Mouse (Mus musculus) limb, embryonic 11.5 days (tissue): ENCODE measurements around the gene Mrgbp. TPM values are rescaled to one million over a fixed set of nuclear protein-coding genes. Genes with fewer than 3 reads are reported as not detected.

Source experiments
- ATAC-seq: fragments of 200-750 bp; cut with Nextera tagmentation; 2 replicates; pipeline ENCODE4 v1.8.0; 2017; ENCODE audit warnings: low read depth; ENCODE audit not compliant: insufficient number of reproducible peaks, low FRiP score, low TSS enrichment
- DNase-seq: peaks from one replicate; pipeline ENCODE4 v3.0.0-alpha.2; 2015; ENCODE audit warnings: low spot score
- H3K27ac ChIP-seq: fragments of 300-500 bp; sonication (generic); replicated peaks from 2 replicates; pipeline ENCODE4 v1.5.1; 2014; ENCODE audit warnings: low read depth, mild to moderate bottlenecking, low read length
- H3K27me3 ChIP-seq: fragments of 300-500 bp; sonication (generic); 2 replicates; pipeline ENCODE4 v1.6.1; 2014; ENCODE audit warnings: mild to moderate bottlenecking, low read length, mixed read lengths; ENCODE audit not compliant: control insufficient read depth, insufficient read depth
- H3K36me3 ChIP-seq: fragments of 300-500 bp; sonication (generic); 2 replicates; pipeline ENCODE4 v1.6.1; 2014; ENCODE audit warnings: mild to moderate bottlenecking, low read length, moderate library complexity, mixed read lengths; ENCODE audit not compliant: control insufficient read depth, insufficient read depth
- H3K4me1 ChIP-seq: fragments of 300-500 bp; sonication (generic); 2 replicates; pipeline ENCODE4 v1.6.1; 2014; ENCODE audit warnings: low read length, mixed read lengths; ENCODE audit not compliant: control insufficient read depth, insufficient read depth
- H3K4me2 ChIP-seq: fragments of 300-500 bp; sonication (generic); 2 replicates; pipeline ENCODE4 v1.6.1; 2014; ENCODE audit warnings: low read depth, mild to moderate bottlenecking, moderate library complexity; ENCODE audit not compliant: severe bottlenecking
- H3K4me3 ChIP-seq: fragments of 300-500 bp; sonication (generic); 2 replicates; pipeline ENCODE4 v1.5.1; 2014; ENCODE audit warnings: low read depth, low read length
- H3K9ac ChIP-seq: fragments of 300-500 bp; sonication (generic); 2 replicates; pipeline ENCODE4 v1.6.1; 2014; ENCODE audit warnings: mild to moderate bottlenecking, low read length
- H3K9me3 ChIP-seq: fragments of 300-500 bp; sonication (generic); 2 replicates; pipeline ENCODE4 v1.6.1; 2016; ENCODE audit warnings: low read length; ENCODE audit not compliant: control insufficient read depth
- WGBS: fragments of 180-500 bp; shearing (Covaris S2); extraction: QIAGEN DNeasy Blood & Tissue Kit; methylation state at CpG from one replicate; pipeline ENCODE4 v1.1.7; 2014; 5-methylcytosine and 5-hydroxymethylcytosine counted together
- polyA plus RNA-seq: library from polyadenylated mRNA; unstranded; fragments of >200 nt; fragmentation: Nextera tagmentation; extraction: Ambion mirVana; gene quantifications from 2 replicates; pipeline ENCODE4 v1.2.1, GENCODE M21; 2014

Gene Mrgbp
- polyA plus RNA-seq, 1 experiment from 2014 or later = 36.7 TPM

GRCm38 (mm10) chr2:180576482-180576881, 4.6 kb upstream of the Mrgbp start:
- Histone ChIP-seq H3K27ac (no peak overlapping the region), H3K9ac (no peak overlapping the region), H3K9me3 (no peaks in the 10 kb centered on the region), H3K4me3 (no peak overlapping the region), H3K4me1 (peaks cover 2% of the 10 kb centered on the region; the same call in 1 of the 2 replicates), H3K4me2 (no peak overlapping the region), H3K36me3 (no peaks in the 10 kb centered on the region), H3K27me3 (no peaks in the 10 kb centered on the region)
- DNase-seq = no peak
- WGBS = 72% methylated on average over 4 of the region's 4 CpGs
- ATAC-seq = no peak

GRCm38 (mm10) chr2:180578686-180579085, 2.4 kb upstream of the Mrgbp start:
- no peak overlapping the region for H3K4me3 ChIP-seq
- H3K27ac ChIP-seq = no peak overlapping the region
- no peak overlapping the region for H3K4me2 ChIP-seq
- no peaks in the 10 kb centered on the region for H3K36me3 ChIP-seq
- peaks cover 9% of the 10 kb centered on the region for H3K4me1 ChIP-seq
- peak; percentile 86 for DNase-seq
- WGBS = 5% methylated on average over 3 of the region's 3 CpGs
- H3K9ac ChIP-seq = no peak overlapping the region
- no peak for ATAC-seq
- no peaks in the 10 kb centered on the region for H3K9me3 ChIP-seq
- no peaks in the 10 kb centered on the region for H3K27me3 ChIP-seq

- H3K27ac ChIP-seq = 0 out of 2 replicates have a peak overlapping the region, but pooled peaks have one; percentile 9
- ATAC-seq (peak; percentile 83), DNase-seq (peak; percentile 100)
- no peaks in the 10 kb centered on the region for H3K9me3 ChIP-seq
- H3K9ac ChIP-seq = peak overlapping the region; percentile 84
- peaks cover 3% of the 10 kb centered on the region; the same call in 1 of the 2 replicates for H3K36me3 ChIP-seq
- H3K4me1 ChIP-seq = peaks cover 6% of the 10 kb centered on the region; the same call in 1 of the 2 replicates
- WGBS = under 1% methylated on average over 56 of the region's 57 CpGs
- H3K4me2 ChIP-seq = peak overlapping the region; percentile 75
- H3K4me3 ChIP-seq = peak overlapping the region; percentile 80
- no peaks in the 10 kb centered on the region for H3K27me3 ChIP-seq
Observed at GRCm38 (mm10) chr2:180582481-180583153, 1.5 kb downstream of the Mrgbp start.

GRCm38 (mm10) chr2:180583154-180583507, 2.0 kb downstream of the Mrgbp start:
- H3K9me3 ChIP-seq = no peaks in the 10 kb centered on the region
- peaks cover 6% of the 10 kb centered on the region; the same call in 1 of the 2 replicates for H3K4me1 ChIP-seq
- WGBS = 31% methylated on average over 7 of the region's 7 CpGs
- peak overlapping the region; percentile 80 for H3K4me3 ChIP-seq
- H3K9ac ChIP-seq = peak overlapping the region; percentile 84
- no peak overlapping the region for H3K27ac ChIP-seq
- no peak for DNase-seq
- H3K27me3 ChIP-seq = no peaks in the 10 kb centered on the region
- peak overlapping the region; percentile 75 for H3K4me2 ChIP-seq
- peaks cover 3% of the 10 kb centered on the region; the same call in 1 of the 2 replicates for H3K36me3 ChIP-seq
- no peak; the same call in 1 of the 2 replicates for ATAC-seq

GRCm38 (mm10) chr2:180588736-180589122, 7.6 kb downstream of the Mrgbp start:
- Histone ChIP-seq H3K27ac (peak overlapping the region; percentile 86; the same call in 1 of the 2 replicates), H3K9ac (peak overlapping the region; percentile 90), H3K27me3 (no peaks in the 10 kb centered on the region), H3K9me3 (no peaks in the 10 kb centered on the region), H3K4me2 (peak overlapping the region; percentile 81), H3K4me3 (peak overlapping the region; percentile 93), H3K36me3 (peaks cover 13% of the 10 kb centered on the region; the same call in 1 of the 2 replicates), H3K4me1 (peaks cover 7% of the 10 kb centered on the region)
- ATAC-seq (peak; percentile 11; the same call in 1 of the 2 replicates), DNase-seq (no peak)
- 46% methylated on average over 6 of the region's 6 CpGs for WGBS

GRCm38 (mm10) chr2:180589123-180589831, 8.2 kb downstream of the Mrgbp start, which contains the start of gene Ogfr:
Gene Ogfr (plus strand): TSS chr2:180589245.
- Histone ChIP-seq H3K27ac (peak within 1 kb of the TSS; percentile 86), H3K36me3 (peaks cover 14% of the 10 kb centered on the region; the same call in 1 of the 2 replicates), H3K9me3 (no peaks in the 10 kb centered on the region), H3K4me1 (peaks cover 7% of the 10 kb centered on the region; the same call in 1 of the 2 replicates), H3K4me3 (peak within 1 kb of the TSS; percentile 93), H3K9ac (peak within 1 kb of the TSS; percentile 90), H3K4me2 (peak within 1 kb of the TSS; percentile 81), H3K27me3 (no peaks in the 10 kb centered on the region)
- ATAC-seq (peak; percentile 91), DNase-seq (peak; percentile 90)
- 0% methylated on average over 66 of the region's 67 CpGs for WGBS

GRCm38 (mm10) chr2:180597490-180597889, 16.4 kb downstream of the Mrgbp start, which contains the start of gene Col9a3:
Gene Col9a3 (plus strand): TSS chr2:180597790.
- Histone ChIP-seq H3K27ac (peak within 1 kb of the TSS; percentile 30; the same call in 1 of the 2 replicates), H3K4me1 (peaks cover 15% of the 10 kb centered on the region), H3K9ac (peak within 1 kb of the TSS; percentile 59), H3K36me3 (peaks cover 5% of the 10 kb centered on the region), H3K4me2 (peak within 1 kb of the TSS; percentile 58), H3K4me3 (peak within 1 kb of the TSS; percentile 39), H3K27me3 (peaks cover 10% of the 10 kb centered on the region; the same call in 1 of the 2 replicates), H3K9me3 (no peaks in the 10 kb centered on the region)
- WGBS = 45% methylated on average over 4 of the region's 4 CpGs
- DNase-seq (no peak), ATAC-seq (no peak)

GRCm38 (mm10) chr2:180598157-180598705, 17.1 kb downstream of the Mrgbp start:
- peak overlapping the region; percentile 59 for H3K9ac ChIP-seq
- WGBS = 1% methylated on average over 39 of the region's 41 CpGs
- peak overlapping the region; percentile 30; the same call in 1 of the 2 replicates for H3K27ac ChIP-seq

More at GRCm38 (mm10) chr2:180598157-180598705, 17.1 kb downstream of the Mrgbp start:
- Histone ChIP-seq H3K4me1 (peaks cover 15% of the 10 kb centered on the region), H3K36me3 (peaks cover 5% of the 10 kb centered on the region), H3K4me2 (peak overlapping the region; percentile 58), H3K27me3 (peaks cover 10% of the 10 kb centered on the region; the same call in 1 of the 2 replicates), H3K4me3 (peak overlapping the region; percentile 39), H3K9me3 (no peaks in the 10 kb centered on the region)
- ATAC-seq (peak; percentile 49; the same call in 1 of the 2 replicates), DNase-seq (peak; percentile 53)
